Mouse (Mus musculus) neural tube, embryonic 15.5 days (tissue): Measurements from ENCODE around the gene BC024978. TPM values are rescaled to one million over a fixed set of nuclear protein-coding genes. Genes with fewer than 3 reads are reported as not detected.

Source experiments
- ATAC-seq: fragments of 200-750 bp; cut with Nextera tagmentation; 2 replicates; pipeline ENCODE4 v1.8.0; 2017; ENCODE audit warnings: mild to moderate bottlenecking, moderate TSS enrichment, moderate library complexity; ENCODE audit not compliant: low FRiP score
- H3K27ac ChIP-seq: fragments of 300-500 bp; sonication (generic); replicated peaks from 2 replicates; pipeline ENCODE4 v1.5.1; 2015; ENCODE audit warnings: mild to moderate bottlenecking, inconsistent platforms
- H3K27me3 ChIP-seq: fragments of 300-500 bp; sonication (generic); replicated peaks from 2 replicates; pipeline ENCODE4 v1.6.1; 2015; ENCODE audit warnings: inconsistent platforms
- H3K36me3 ChIP-seq: fragments of 300-500 bp; sonication (generic); 2 replicates; pipeline ENCODE4 v1.6.1; 2015; ENCODE audit warnings: inconsistent platforms
- H3K4me1 ChIP-seq: fragments of 300-500 bp; sonication (generic); 2 replicates; pipeline ENCODE4 v1.6.1; 2015; ENCODE audit warnings: inconsistent platforms
- H3K4me2 ChIP-seq: fragments of 300-500 bp; sonication (generic); 2 replicates; pipeline ENCODE4 v1.6.1; 2015; ENCODE audit warnings: inconsistent platforms, mild to moderate bottlenecking, moderate library complexity
- H3K4me3 ChIP-seq: fragments of 300-500 bp; sonication (generic); replicated peaks from 2 replicates; pipeline ENCODE4 v1.5.1; 2015; ENCODE audit warnings: mild to moderate bottlenecking, inconsistent platforms
- H3K9ac ChIP-seq: fragments of 300-500 bp; sonication (generic); replicated peaks from 2 replicates; pipeline ENCODE4 v1.6.1; 2015; ENCODE audit warnings: mild to moderate bottlenecking, inconsistent platforms
- H3K9me3 ChIP-seq: fragments of 300-500 bp; sonication (generic); replicated peaks from 2 replicates; pipeline ENCODE4 v1.6.1; 2016; ENCODE audit warnings: inconsistent platforms
- WGBS: fragments of 180-500 bp; shearing (Covaris S2); methylation state at CpG from one replicate; pipeline ENCODE4 v1.1.7; 2015; ENCODE audit warnings: mixed read lengths; 5-methylcytosine and 5-hydroxymethylcytosine counted together
- polyA plus RNA-seq: library from polyadenylated mRNA; unstranded; fragments of >200 nt; fragmentation: Nextera tagmentation; extraction: Ambion mirVana; gene quantifications from 2 replicates; pipeline ENCODE4 v1.2.1, GENCODE M21; 2015

The BC024978 gene
- polyA plus RNA-seq, 1 experiment from 2014 or later = 3.4 TPM

DNA sequence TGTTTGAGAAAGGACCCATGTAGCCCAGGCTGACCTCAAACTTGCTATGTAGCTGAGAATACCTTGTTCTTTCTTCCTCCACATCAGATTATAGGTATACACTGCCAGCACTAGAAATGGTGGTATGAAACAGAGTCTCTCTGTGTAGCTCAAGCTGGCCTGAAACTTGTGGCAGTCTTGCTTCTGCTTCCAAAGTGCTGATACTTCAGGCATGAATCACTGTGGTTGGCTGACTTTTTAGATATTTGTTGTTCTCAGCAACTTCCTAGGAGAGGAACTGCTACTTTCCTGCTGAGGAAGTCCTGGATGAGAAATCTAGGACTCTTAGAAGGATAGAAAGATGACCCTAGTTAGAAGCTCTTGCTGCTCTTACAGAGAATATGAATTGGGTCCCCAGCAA, 2.8 kb downstream of the BC024978 start:
- H3K9me3 ChIP-seq = no peaks in the 10 kb centered on the region
- no peak overlapping the region for H3K9ac ChIP-seq
- peaks cover 19% of the 10 kb centered on the region for H3K36me3 ChIP-seq
- no peak overlapping the region for H3K27ac ChIP-seq
- H3K27me3 ChIP-seq = no peaks in the 10 kb centered on the region
- no peak overlapping the region for H3K4me3 ChIP-seq
- H3K4me1 ChIP-seq = peaks cover 24% of the 10 kb centered on the region
- H3K4me2 ChIP-seq = no peak overlapping the region
- no peak for ATAC-seq

DNA sequence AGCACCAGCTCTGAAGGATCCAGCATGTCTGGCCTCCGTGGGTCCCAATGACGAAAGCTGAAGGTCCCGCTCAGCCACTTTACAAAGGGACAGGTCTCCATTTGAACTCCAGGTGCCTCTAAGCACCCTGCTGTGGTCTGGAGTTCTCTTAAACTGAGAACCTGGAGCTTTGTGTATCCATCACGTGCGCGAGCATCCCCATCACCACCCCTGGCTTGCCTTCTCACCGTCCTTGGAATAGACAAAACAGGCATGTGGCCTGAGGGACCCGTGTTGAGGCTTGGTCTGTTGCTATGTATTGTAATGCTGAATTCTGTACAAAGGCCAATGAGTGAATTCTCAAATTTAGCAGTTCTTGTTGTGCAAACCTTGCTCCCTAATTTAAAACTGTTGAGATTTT, 3.2 kb downstream of the BC024978 start:
- peaks cover 20% of the 10 kb centered on the region for H3K4me1 ChIP-seq
- no peaks in the 10 kb centered on the region for H3K9me3 ChIP-seq
- no peak overlapping the region for H3K4me2 ChIP-seq
- H3K27me3 ChIP-seq = no peaks in the 10 kb centered on the region
- no peak for ATAC-seq
- no peak overlapping the region for H3K27ac ChIP-seq
- peaks cover 21% of the 10 kb centered on the region for H3K36me3 ChIP-seq
- H3K9ac ChIP-seq = no peak overlapping the region
- 97% methylated on average over 8 of the region's 8 CpGs for WGBS
- H3K4me3 ChIP-seq = no peak overlapping the region

DNA sequence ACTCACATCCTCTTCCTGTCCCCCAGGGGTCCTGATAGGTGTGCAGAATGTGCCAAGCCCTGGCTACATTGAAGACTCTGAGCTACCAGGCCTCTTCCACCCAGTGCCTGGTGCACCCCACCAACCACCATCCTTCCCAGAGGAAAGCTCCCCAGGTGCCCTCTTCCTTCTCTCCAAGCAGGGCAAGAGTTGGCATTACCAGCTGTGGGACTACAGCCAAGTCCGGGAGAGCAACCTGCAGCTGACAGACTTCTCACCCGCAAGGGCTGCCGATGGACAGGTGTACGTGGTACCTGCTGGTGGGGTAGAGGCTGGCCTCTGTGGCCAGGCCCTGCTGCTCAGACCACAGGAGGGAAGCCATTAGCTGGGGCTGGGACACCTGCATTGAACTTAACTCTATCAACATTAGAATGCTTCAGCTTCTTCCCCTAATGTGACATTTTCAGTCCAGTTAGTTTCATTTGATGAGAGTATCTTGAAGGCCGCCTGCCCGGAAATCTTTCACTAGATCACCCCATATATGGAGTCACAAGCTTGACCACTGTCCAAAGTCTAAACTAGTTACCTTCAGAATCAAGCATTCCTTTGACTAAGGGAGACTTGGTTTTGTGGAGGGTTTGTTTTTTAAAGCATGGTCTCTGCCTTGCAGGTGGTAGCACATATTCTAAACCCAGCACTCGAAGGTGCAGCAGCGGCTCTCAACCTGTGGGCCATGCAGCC, 8.3 kb downstream of the BC024978 start:
- H3K4me3 ChIP-seq = no peak overlapping the region
- no peak overlapping the region for H3K9ac ChIP-seq
- no peaks in the 10 kb centered on the region for H3K27me3 ChIP-seq
- ATAC-seq = no peak
- WGBS = 95% methylated on average over 8 of the region's 8 CpGs
- H3K4me1 ChIP-seq = no peaks in the 10 kb centered on the region
- H3K36me3 ChIP-seq = peaks cover 58% of the 10 kb centered on the region
- no peak overlapping the region for H3K4me2 ChIP-seq
- H3K9me3 ChIP-seq = no peaks in the 10 kb centered on the region
- no peak overlapping the region for H3K27ac ChIP-seq

DNA sequence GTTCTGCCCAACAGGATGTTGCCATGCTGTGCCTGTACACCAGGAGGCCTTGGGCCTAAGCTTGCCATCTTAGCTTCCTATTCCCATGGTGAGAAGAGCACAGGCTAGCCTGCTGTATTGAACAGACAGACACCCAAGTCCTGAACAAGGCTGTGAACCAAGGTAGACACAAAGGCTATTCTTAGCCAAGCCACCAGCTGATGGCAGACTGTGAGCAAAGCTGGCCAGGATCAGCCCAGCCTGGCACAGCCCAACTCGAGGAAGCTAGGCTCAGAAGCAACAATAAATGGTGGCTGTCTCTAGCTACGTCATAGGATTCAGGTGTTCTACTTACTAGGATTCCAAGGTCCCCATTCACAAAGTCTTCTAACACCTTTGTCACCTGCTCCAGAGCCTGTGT, 17.0 kb downstream of the BC024978 start:
- Histone ChIP-seq H3K36me3 (peaks cover 88% of the 10 kb centered on the region), H3K9me3 (no peaks in the 10 kb centered on the region), H3K4me1 (no peaks in the 10 kb centered on the region), H3K4me2 (no peak overlapping the region), H3K4me3 (no peak overlapping the region), H3K27ac (no peak overlapping the region), H3K27me3 (no peaks in the 10 kb centered on the region), H3K9ac (no peak overlapping the region)
- WGBS = 91% methylated on average over 2 of the region's 2 CpGs
- no peak for ATAC-seq

DNA sequence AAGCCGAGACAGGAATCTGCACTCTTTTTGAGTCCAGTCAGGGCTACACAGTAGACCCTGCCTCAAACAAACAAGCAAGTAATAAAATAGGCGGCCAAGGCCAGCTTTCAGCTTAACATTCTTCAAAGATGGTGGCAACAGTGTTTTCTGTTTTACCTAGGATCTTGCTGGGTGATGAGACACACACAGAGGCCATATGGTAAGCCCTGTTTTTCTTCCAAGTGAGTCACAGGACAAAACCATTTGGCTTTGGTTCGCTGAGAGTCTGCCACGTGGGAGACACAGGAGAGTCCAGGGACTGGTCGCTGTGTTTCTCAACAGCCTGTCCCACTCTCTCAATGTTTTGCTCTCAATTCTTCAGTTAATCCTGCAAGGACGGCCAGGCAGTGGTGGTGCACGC, 23.0 kb downstream of the BC024978 start:
- Histone ChIP-seq H3K4me1 (peaks cover 7% of the 10 kb centered on the region), H3K9ac (no peak overlapping the region), H3K4me3 (no peak overlapping the region), H3K4me2 (no peak overlapping the region), H3K27me3 (no peaks in the 10 kb centered on the region), H3K9me3 (no peaks in the 10 kb centered on the region), H3K27ac (no peak overlapping the region), H3K36me3 (peaks cover 57% of the 10 kb centered on the region)
- 83% methylated on average over 7 of the region's 7 CpGs for WGBS
- ATAC-seq = no peak

DNA sequence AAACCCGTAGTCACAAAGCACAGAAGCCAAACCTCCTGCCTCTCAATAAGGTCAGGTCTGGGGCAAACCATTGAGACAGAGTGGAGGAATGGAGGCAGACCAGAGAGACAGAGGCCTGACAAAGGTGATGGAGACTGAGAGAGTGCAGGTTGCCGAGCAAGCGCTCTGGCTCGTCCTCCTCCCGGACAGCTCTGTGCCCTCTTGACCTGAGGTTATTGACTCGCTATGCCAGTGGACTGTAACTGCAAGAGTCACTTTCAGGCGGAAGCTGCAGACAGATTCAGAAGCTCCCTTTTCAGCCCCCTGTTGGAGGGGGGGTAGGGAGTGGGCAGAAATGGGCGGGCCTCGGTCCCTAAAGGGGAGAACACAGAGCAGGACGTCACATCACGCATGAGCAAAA, 24.4 kb downstream of the BC024978 start:
- no peak overlapping the region for H3K4me3 ChIP-seq
- ATAC-seq = no peak
- peaks cover 45% of the 10 kb centered on the region for H3K36me3 ChIP-seq
- H3K9ac ChIP-seq = no peak overlapping the region
- no peak overlapping the region for H3K4me2 ChIP-seq
- no peak overlapping the region for H3K27ac ChIP-seq
- peaks cover 21% of the 10 kb centered on the region for H3K4me1 ChIP-seq
- H3K27me3 ChIP-seq = no peaks in the 10 kb centered on the region
- no peaks in the 10 kb centered on the region for H3K9me3 ChIP-seq
- 65% methylated on average over 11 of the region's 11 CpGs for WGBS

DNA sequence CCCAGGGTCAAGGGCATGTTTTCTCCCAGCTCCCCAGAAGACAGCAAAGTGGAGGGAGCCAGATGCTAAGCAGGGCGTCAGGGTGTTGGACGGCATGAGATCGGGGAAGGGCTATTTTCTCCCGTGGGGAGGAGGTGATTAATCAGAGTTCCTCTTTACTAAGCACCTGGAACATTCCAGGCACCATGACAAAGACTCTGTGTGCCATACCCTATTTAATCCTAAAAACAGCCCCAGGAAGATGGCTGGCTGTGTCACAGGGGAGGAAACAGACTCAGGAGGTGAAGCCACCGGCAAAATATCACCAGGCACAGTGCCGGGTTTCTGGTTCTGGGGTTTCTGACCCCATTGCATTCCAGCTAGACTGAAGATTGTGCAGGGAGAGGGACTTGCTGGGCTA, 26.4 kb downstream of the BC024978 start:
- H3K36me3 ChIP-seq = peaks cover 29% of the 10 kb centered on the region
- no peak for ATAC-seq

DNA sequence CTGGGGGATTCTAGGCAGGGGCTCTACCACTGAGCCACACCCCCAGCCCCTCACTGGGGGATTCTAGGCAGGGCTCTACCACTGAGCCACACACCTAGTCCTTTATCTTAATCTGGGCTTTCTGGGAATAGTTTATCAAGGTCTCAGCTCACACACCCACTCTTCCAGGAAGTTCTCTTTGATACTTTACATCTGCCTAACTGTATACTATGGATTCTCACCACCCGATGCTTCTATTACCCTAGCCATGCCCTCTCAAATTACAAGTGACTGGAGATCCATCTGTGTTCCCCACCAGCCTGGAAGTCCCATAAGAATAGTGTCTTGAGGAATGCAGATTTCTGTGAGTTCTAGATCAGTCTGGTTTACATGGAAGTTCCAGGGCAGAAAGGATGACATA, 27.0 kb downstream of the BC024978 start:
- 91% methylated on average over 1 of the region's 1 CpGs for WGBS
- H3K4me1 ChIP-seq = peaks cover 47% of the 10 kb centered on the region

More for the DNA sequence above, 26.4 kb downstream of the BC024978 start:
- Histone ChIP-seq H3K4me3 (no peak overlapping the region), H3K4me2 (no peak overlapping the region), H3K27me3 (no peaks in the 10 kb centered on the region), H3K9ac (no peak overlapping the region), H3K4me1 (peaks cover 41% of the 10 kb centered on the region), H3K9me3 (no peaks in the 10 kb centered on the region), H3K27ac (no peak overlapping the region)
- 80% methylated on average over 6 of the region's 6 CpGs for WGBS

DNA sequence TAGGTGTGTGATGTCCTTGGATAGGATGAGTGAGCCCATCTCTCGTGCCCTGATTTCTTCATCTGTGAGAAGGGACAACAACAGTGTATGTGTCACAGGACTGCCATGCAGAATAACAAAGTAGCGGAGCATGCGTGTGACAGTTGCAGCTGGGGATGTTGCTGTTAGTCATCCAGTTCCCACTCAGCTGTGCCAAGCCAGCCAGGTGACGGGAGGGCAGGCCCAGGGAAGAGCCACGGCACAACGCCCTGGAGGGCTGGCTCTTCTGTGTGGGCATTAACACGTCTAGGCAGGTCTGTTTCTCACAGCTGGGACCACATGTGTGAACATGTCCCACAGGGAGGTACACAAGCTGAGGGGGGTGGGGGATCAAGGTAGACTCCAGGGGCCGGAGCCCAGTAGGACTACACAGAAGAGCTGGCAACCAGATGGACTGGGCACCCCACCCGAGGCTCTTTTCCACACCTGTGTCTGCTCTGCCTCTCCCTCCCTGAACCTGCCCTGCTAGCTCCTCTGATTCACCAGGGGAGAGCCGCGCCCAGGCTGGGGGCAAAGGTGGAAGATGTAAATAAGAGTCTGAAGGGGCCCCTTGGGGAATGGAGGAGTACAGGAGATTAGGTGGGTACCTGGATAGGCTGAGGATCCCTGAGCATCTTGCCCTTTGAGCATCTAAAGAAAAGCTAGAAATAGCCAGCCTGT, 29.4 kb downstream of the BC024978 start:
- H3K9ac ChIP-seq = peak overlapping the region; percentile 88; the same call in 1 of the 2 replicates
- no peaks in the 10 kb centered on the region for H3K27me3 ChIP-seq
- peak overlapping the region; percentile 89 for H3K4me2 ChIP-seq
- H3K4me1 ChIP-seq = peaks cover 56% of the 10 kb centered on the region
- no peak overlapping the region for H3K27ac ChIP-seq
- no peak for ATAC-seq
- 0 out of 2 replicates have a peak, but pooled peaks cover 10% of the 10 kb centered on the region for H3K36me3 ChIP-seq
- 60% methylated on average over 11 of the region's 11 CpGs for WGBS
- H3K9me3 ChIP-seq = no peaks in the 10 kb centered on the region
- peak overlapping the region; percentile 87 for H3K4me3 ChIP-seq

More for the DNA sequence above, 27.0 kb downstream of the BC024978 start:
- peaks cover 26% of the 10 kb centered on the region for H3K36me3 ChIP-seq
- H3K9me3 ChIP-seq = no peaks in the 10 kb centered on the region
- H3K27ac ChIP-seq = no peak overlapping the region
- H3K9ac ChIP-seq = no peak overlapping the region
- no peak overlapping the region for H3K4me3 ChIP-seq
- no peaks in the 10 kb centered on the region for H3K27me3 ChIP-seq
- H3K4me2 ChIP-seq = no peak overlapping the region
- ATAC-seq = no peak

DNA sequence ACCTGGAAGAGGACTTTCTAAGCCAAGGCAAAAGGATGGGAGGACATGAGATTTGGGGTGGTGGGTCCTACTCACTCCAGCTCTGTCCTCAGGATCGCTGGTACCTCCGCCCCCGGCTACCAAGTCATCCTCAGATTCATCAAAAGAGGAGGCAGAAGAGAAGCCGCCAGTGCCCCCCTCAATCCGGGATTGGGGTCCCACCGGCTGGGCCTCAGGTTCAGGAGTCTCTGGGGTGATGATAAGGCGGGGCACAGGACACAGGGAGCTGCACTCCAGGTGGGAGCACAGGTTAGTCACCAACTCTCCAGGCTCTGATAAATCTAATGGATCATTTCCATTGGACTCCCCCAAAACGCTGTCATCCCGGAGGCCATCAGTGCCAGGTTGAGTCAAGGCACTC, 31.7 kb downstream of the BC024978 start:
- Histone ChIP-seq H3K4me1 (peaks cover 61% of the 10 kb centered on the region), H3K9me3 (no peaks in the 10 kb centered on the region), H3K27me3 (no peaks in the 10 kb centered on the region), H3K27ac (0 out of 2 replicates have a peak overlapping the region, but pooled peaks have one; percentile 91), H3K4me2 (peak overlapping the region; percentile 89), H3K9ac (peak overlapping the region; percentile 88), H3K36me3 (0 out of 2 replicates have a peak, but pooled peaks cover 2% of the 10 kb centered on the region), H3K4me3 (peak overlapping the region; percentile 87)
- 33% methylated on average over 9 of the region's 9 CpGs for WGBS
- no peak for ATAC-seq

DNA sequence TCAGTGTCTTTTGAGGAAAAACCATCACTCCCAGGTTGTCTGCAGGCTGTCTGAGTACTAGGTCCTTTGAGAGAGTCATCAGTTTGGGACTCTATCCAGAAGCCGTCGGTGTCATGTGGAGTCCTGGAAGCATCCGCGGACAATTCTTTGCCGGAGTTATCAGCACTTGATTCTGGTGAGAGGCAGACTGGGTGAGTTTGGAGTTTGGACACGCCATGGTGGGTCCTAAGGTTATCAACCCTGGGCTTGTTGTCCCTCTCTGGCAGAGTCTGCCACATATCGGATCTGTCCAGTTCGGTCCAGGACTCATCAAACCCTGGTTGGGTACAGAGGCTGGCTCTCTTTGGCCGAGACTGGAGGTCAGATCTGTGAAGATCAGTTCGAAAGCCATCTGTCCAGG, 32.1 kb downstream of the BC024978 start:
- H3K4me1 ChIP-seq = peaks cover 61% of the 10 kb centered on the region
- no peaks in the 10 kb centered on the region for H3K36me3 ChIP-seq
- H3K27ac ChIP-seq = peak overlapping the region; percentile 91
- H3K27me3 ChIP-seq = no peaks in the 10 kb centered on the region
- peak overlapping the region; percentile 87 for H3K4me3 ChIP-seq
- no peaks in the 10 kb centered on the region for H3K9me3 ChIP-seq
- peak; percentile 1; the same call in 1 of the 2 replicates for ATAC-seq
- H3K4me2 ChIP-seq = peak overlapping the region; percentile 89
- peak overlapping the region; percentile 88 for H3K9ac ChIP-seq
- 6% methylated on average over 10 of the region's 10 CpGs for WGBS

DNA sequence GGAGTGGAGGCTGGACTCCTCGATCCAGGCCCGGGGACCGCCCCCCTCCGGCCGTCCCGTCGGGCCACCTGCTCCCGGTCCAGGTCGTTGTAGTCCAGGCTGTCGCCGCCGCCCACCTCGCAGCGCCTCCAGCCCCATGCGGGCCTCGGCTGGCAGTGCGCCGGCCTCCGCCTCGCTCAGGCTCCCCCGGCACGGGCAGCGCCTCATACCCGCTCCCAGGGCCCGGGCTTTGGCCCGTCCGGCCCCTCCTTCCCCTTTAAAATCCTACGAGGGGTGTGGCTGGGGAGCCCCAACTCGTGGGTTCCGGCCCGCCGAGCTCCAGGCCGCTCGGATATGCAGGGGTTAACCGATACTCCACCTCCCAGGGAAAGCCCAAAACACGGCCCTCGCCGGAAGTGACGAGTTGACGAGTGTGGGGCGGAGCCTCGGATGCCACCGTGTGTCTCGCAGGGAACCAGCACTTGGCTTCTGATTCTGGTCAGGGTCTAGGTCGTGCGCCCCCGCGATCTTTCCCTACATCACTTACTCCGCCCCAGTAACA, 32.8 kb downstream of the BC024978 start, which contains the start of gene Itpkc:
TSS of gene Itpkc (minus strand) at position 381 of the 541 bp plus-strand sequence.
- peak within 1 kb of the TSS; percentile 87 for H3K4me3 ChIP-seq
- ATAC-seq = peak; percentile 87
- under 1% methylated on average over 48 of the region's 49 CpGs for WGBS
- peak within 1 kb of the TSS; percentile 88 for H3K9ac ChIP-seq
- no peaks in the 10 kb centered on the region for H3K9me3 ChIP-seq
- no peaks in the 10 kb centered on the region for H3K36me3 ChIP-seq
- H3K27me3 ChIP-seq = no peaks in the 10 kb centered on the region
- H3K27ac ChIP-seq = peak within 1 kb of the TSS; percentile 91
- H3K4me1 ChIP-seq = peaks cover 58% of the 10 kb centered on the region
- H3K4me2 ChIP-seq = peak within 1 kb of the TSS; percentile 89
